Mouse (Mus musculus): ENCODE data around the gene Spon1. TPM values are rescaled to one million over a fixed set of nuclear protein-coding genes. Genes with fewer than 3 reads are reported as not detected.

The Spon1 gene
- 2.3 TPM for polyA plus RNA-seq (2017; shearing (Covaris generic))

DNA sequence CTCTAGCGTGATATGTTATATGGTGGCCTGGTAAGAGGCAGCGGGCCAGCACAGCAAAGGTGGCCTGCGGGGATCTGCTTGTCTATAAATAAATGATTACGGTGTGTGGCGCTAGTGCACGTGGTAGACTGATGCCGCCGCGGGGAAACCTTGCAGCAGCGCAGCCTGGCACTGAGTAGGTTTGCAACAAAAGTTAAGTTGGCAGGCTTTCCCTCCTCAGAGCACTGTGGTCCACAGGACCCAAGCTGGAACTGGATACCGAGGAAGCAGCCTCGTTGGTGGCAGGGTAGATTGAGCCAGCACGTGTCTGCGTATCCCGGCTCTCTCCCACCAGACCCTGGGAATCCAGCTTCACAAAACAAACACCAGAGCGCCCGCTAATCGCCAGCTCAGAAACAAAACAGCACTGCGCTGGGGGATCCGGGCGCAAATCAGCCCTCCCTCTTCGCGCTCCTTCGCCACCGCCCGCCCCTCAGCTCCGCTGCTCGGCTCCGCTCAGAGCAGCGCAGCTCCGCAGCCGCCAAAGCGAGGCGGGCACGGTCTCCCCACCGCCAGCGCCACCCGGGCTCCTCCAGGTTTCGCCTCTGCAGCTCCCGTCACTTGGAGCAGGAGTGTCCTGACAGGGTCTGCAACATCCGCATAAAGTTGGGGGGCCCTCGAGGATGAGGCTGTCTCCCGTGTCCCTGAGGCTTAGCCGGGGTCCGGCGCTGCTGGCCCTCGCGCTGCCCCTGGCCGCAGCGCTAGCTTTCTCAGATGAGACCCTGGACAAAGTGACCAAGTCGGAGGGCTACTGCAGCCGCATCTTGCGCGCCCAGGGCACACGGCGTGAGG lies at the start of gene Spon1:
Gene Spon1 (plus strand): TSS at position 332 of the 831 bp plus-strand sequence.

